Mouse (Mus musculus): ENCODE data around the gene Serpina1e. TPM values are rescaled to one million over a fixed set of nuclear protein-coding genes. Genes with fewer than 3 reads are reported as not detected.

Serpina1e gene
- polyA plus RNA-seq (2014; fragmentation: Nextera tagmentation; extraction: Ambion mirVana): not detected in 2 replicates

- no peaks in the 10 kb centered on the region for H3K36me3 ChIP-seq (ENCODE audit: control insufficient read depth, insufficient read depth, low read length)
- no peak for DNase-seq (ENCODE audit: low spot score)
- no peaks in the 10 kb centered on the region for H3K27me3 ChIP-seq (ENCODE audit: control insufficient read depth, insufficient read depth, low read length)
- no peaks in the 10 kb centered on the region for H3K4me1 ChIP-seq (ENCODE audit: control insufficient read depth, insufficient read depth, low read length)
- 67% methylated on average over 3 of the region's 3 CpGs for WGBS
- H3K9ac ChIP-seq (ENCODE audit: low read length): no peak within 1 kb of the TSS
- no peaks in the 10 kb centered on the region for H3K9me3 ChIP-seq (ENCODE audit: control insufficient read depth, low read length)
- ATAC-seq (ENCODE audit: insufficient read depth, low FRiP score, low TSS enrichment): no peak
- no peak within 1 kb of the TSS for H3K4me3 ChIP-seq (ENCODE audit: low read depth, low read length)
- no peak within 1 kb of the TSS for H3K27ac ChIP-seq (ENCODE audit: low read depth, low read length)
- no peak within 1 kb of the TSS for H3K4me2 ChIP-seq (ENCODE audit: low read depth)
Observed at GRCm38 (mm10) chr12:103958798-103959197, at the start of gene Serpina1e. TSS of gene Serpina1e (minus strand) at chr12:103958975.

GRCm38 (mm10) chr12:104004689-104005088 lies 45.9 kb upstream of the Serpina1e start:
- 85% methylated on average over 5 of the region's 5 CpGs for WGBS
- DNase-seq (ENCODE audit: low spot score): no peak
- no peak overlapping the region for H3K4me3 ChIP-seq (ENCODE audit: low read depth, low read length)
- H3K4me1 ChIP-seq (ENCODE audit: control insufficient read depth, insufficient read depth, low read length): no peaks in the 10 kb centered on the region
- no peak for ATAC-seq (ENCODE audit: insufficient read depth, low FRiP score, low TSS enrichment)
- H3K27ac ChIP-seq (ENCODE audit: low read depth, low read length): no peak overlapping the region
- no peaks in the 10 kb centered on the region for H3K36me3 ChIP-seq (ENCODE audit: control insufficient read depth, insufficient read depth, low read length)
- peaks cover 5% of the 10 kb centered on the region; the same call in 1 of the 2 replicates for H3K9me3 ChIP-seq (ENCODE audit: control insufficient read depth, low read length)
- no peak overlapping the region for H3K9ac ChIP-seq (ENCODE audit: low read length)
- no peaks in the 10 kb centered on the region for H3K27me3 ChIP-seq (ENCODE audit: control insufficient read depth, insufficient read depth, low read length)
- H3K4me2 ChIP-seq (ENCODE audit: low read depth): no peak overlapping the region

GRCm38 (mm10) chr12:104003238-104003612 lies 44.5 kb upstream of the Serpina1e start:
- 75% methylated on average over 4 of the region's 4 CpGs for WGBS
- H3K4me1 ChIP-seq (ENCODE audit: control insufficient read depth, insufficient read depth, low read length): no peaks in the 10 kb centered on the region

GRCm38 (mm10) chr12:104002569-104003237 lies 43.9 kb upstream of the Serpina1e start:
- Histone ChIP-seq H3K27ac (ENCODE audit: low read depth, low read length) (no peak overlapping the region), H3K27me3 (ENCODE audit: control insufficient read depth, insufficient read depth, low read length) (no peaks in the 10 kb centered on the region), H3K4me2 (ENCODE audit: low read depth) (no peak overlapping the region), H3K36me3 (ENCODE audit: control insufficient read depth, insufficient read depth, low read length) (no peaks in the 10 kb centered on the region), H3K4me1 (ENCODE audit: control insufficient read depth, insufficient read depth, low read length) (no peaks in the 10 kb centered on the region), H3K4me3 (ENCODE audit: low read depth, low read length) (no peak overlapping the region), H3K9ac (ENCODE audit: low read length) (no peak overlapping the region), H3K9me3 (ENCODE audit: control insufficient read depth, low read length) (peaks cover 5% of the 10 kb centered on the region; the same call in 1 of the 2 replicates)
- ATAC-seq (ENCODE audit: insufficient read depth, low FRiP score, low TSS enrichment) (no peak), DNase-seq (ENCODE audit: low spot score) (no peak)
- WGBS: 86% methylated on average over 10 of the region's 10 CpGs

More at GRCm38 (mm10) chr12:104003238-104003612, 44.5 kb upstream of the Serpina1e start:
- peaks cover 5% of the 10 kb centered on the region; the same call in 1 of the 2 replicates for H3K9me3 ChIP-seq (ENCODE audit: control insufficient read depth, low read length)
- H3K36me3 ChIP-seq (ENCODE audit: control insufficient read depth, insufficient read depth, low read length): no peaks in the 10 kb centered on the region
- DNase-seq (ENCODE audit: low spot score): no peak
- no peaks in the 10 kb centered on the region for H3K27me3 ChIP-seq (ENCODE audit: control insufficient read depth, insufficient read depth, low read length)
- H3K4me2 ChIP-seq (ENCODE audit: low read depth): no peak overlapping the region
- ATAC-seq (ENCODE audit: insufficient read depth, low FRiP score, low TSS enrichment): no peak
- no peak overlapping the region for H3K27ac ChIP-seq (ENCODE audit: low read depth, low read length)
- H3K4me3 ChIP-seq (ENCODE audit: low read depth, low read length): no peak overlapping the region
- H3K9ac ChIP-seq (ENCODE audit: low read length): no peak overlapping the region

- 84% methylated on average over 3 of the region's 3 CpGs for WGBS
Observed at GRCm38 (mm10) chr12:104000594-104000993, 41.8 kb upstream of the Serpina1e start.

GRCm38 (mm10) chr12:103999611-104000010 lies 40.8 kb upstream of the Serpina1e start:
- H3K9me3 ChIP-seq (ENCODE audit: control insufficient read depth, low read length): peaks cover 4% of the 10 kb centered on the region; the same call in 1 of the 2 replicates
- H3K27me3 ChIP-seq (ENCODE audit: control insufficient read depth, insufficient read depth, low read length): no peaks in the 10 kb centered on the region
- H3K36me3 ChIP-seq (ENCODE audit: control insufficient read depth, insufficient read depth, low read length): no peaks in the 10 kb centered on the region
- H3K4me3 ChIP-seq (ENCODE audit: low read depth, low read length): no peak overlapping the region
- ATAC-seq (ENCODE audit: insufficient read depth, low FRiP score, low TSS enrichment) (no peak), DNase-seq (ENCODE audit: low spot score) (no peak)
- 83% methylated on average over 8 of the region's 8 CpGs for WGBS
- no peak overlapping the region for H3K27ac ChIP-seq (ENCODE audit: low read depth, low read length)
- no peak overlapping the region for H3K9ac ChIP-seq (ENCODE audit: low read length)
- H3K4me2 ChIP-seq (ENCODE audit: low read depth): no peak overlapping the region
- H3K4me1 ChIP-seq (ENCODE audit: control insufficient read depth, insufficient read depth, low read length): no peaks in the 10 kb centered on the region

More at GRCm38 (mm10) chr12:104000594-104000993, 41.8 kb upstream of the Serpina1e start:
- no peak overlapping the region for H3K4me3 ChIP-seq (ENCODE audit: low read depth, low read length)
- no peak overlapping the region for H3K4me2 ChIP-seq (ENCODE audit: low read depth)
- peaks cover 5% of the 10 kb centered on the region; the same call in 1 of the 2 replicates for H3K9me3 ChIP-seq (ENCODE audit: control insufficient read depth, low read length)
- no peaks in the 10 kb centered on the region for H3K36me3 ChIP-seq (ENCODE audit: control insufficient read depth, insufficient read depth, low read length)
- no peak overlapping the region for H3K9ac ChIP-seq (ENCODE audit: low read length)
- ATAC-seq (ENCODE audit: insufficient read depth, low FRiP score, low TSS enrichment): no peak
- no peaks in the 10 kb centered on the region for H3K27me3 ChIP-seq (ENCODE audit: control insufficient read depth, insufficient read depth, low read length)
- no peak for DNase-seq (ENCODE audit: low spot score)
- H3K27ac ChIP-seq (ENCODE audit: low read depth, low read length): no peak overlapping the region
- H3K4me1 ChIP-seq (ENCODE audit: control insufficient read depth, insufficient read depth, low read length): no peaks in the 10 kb centered on the region

GRCm38 (mm10) chr12:103996513-103996912 lies 37.7 kb upstream of the Serpina1e start:
- no peak overlapping the region for H3K4me3 ChIP-seq (ENCODE audit: low read depth, low read length)
- H3K4me1 ChIP-seq (ENCODE audit: control insufficient read depth, insufficient read depth, low read length): no peaks in the 10 kb centered on the region
- H3K27ac ChIP-seq (ENCODE audit: low read depth, low read length): no peak overlapping the region
- no peaks in the 10 kb centered on the region for H3K36me3 ChIP-seq (ENCODE audit: control insufficient read depth, insufficient read depth, low read length)
- WGBS: 77% methylated on average over 2 of the region's 2 CpGs
- no peaks in the 10 kb centered on the region for H3K27me3 ChIP-seq (ENCODE audit: control insufficient read depth, insufficient read depth, low read length)
- no peak overlapping the region for H3K4me2 ChIP-seq (ENCODE audit: low read depth)
- H3K9me3 ChIP-seq (ENCODE audit: control insufficient read depth, low read length): no peaks in the 10 kb centered on the region
- DNase-seq (ENCODE audit: low spot score) (no peak), ATAC-seq (ENCODE audit: insufficient read depth, low FRiP score, low TSS enrichment) (no peak)
- no peak overlapping the region for H3K9ac ChIP-seq (ENCODE audit: low read length)

- no peak overlapping the region for H3K9ac ChIP-seq (ENCODE audit: low read length)
- H3K27me3 ChIP-seq (ENCODE audit: control insufficient read depth, insufficient read depth, low read length): no peaks in the 10 kb centered on the region
- DNase-seq (ENCODE audit: low spot score): peak; percentile 69
- H3K4me2 ChIP-seq (ENCODE audit: low read depth): no peak overlapping the region
- H3K27ac ChIP-seq (ENCODE audit: low read depth, low read length): no peak overlapping the region
- no peak overlapping the region for H3K4me3 ChIP-seq (ENCODE audit: low read depth, low read length)
- no peaks in the 10 kb centered on the region for H3K9me3 ChIP-seq (ENCODE audit: control insufficient read depth, low read length)
- ATAC-seq (ENCODE audit: insufficient read depth, low FRiP score, low TSS enrichment): no peak
- no peaks in the 10 kb centered on the region for H3K4me1 ChIP-seq (ENCODE audit: control insufficient read depth, insufficient read depth, low read length)
- no peaks in the 10 kb centered on the region for H3K36me3 ChIP-seq (ENCODE audit: control insufficient read depth, insufficient read depth, low read length)
- WGBS: 38% methylated on average over 5 of the region's 5 CpGs
Observed at GRCm38 (mm10) chr12:103995292-103996072, 36.7 kb upstream of the Serpina1e start.
